Mouse (Mus musculus) myocyte (in vitro differentiated cells): ENCODE data around the gene Fezf2. TPM values are rescaled to one million over a fixed set of nuclear protein-coding genes. Genes with fewer than 3 reads are reported as not detected.

Experiments used
- H3K27me3 ChIP-seq: one replicate; pipeline ENCODE4 v1.6.1; 2011; ENCODE audit not compliant: control insufficient read depth, insufficient read depth, insufficient read length
- H3K36me3 ChIP-seq: one replicate; pipeline ENCODE4 v1.6.1; 2011; ENCODE audit not compliant: control insufficient read depth, insufficient read depth
- H3K4me2 ChIP-seq: one replicate; pipeline ENCODE4 v1.6.1; 2011; ENCODE audit warnings: low read depth, control low read depth
- H3K4me3 ChIP-seq: one replicate; pipeline ENCODE4 v1.5.1; 2011; ENCODE audit warnings: mild to moderate bottlenecking, control low read depth, moderate library complexity
- H3K79me2 ChIP-seq: one replicate; pipeline ENCODE4 v1.6.1; 2011; ENCODE audit not compliant: control insufficient read depth, insufficient read depth
- H3ac ChIP-seq: one replicate; pipeline ENCODE4 v1.6.1; 2011; ENCODE audit not compliant: control insufficient read depth, insufficient read length
- CEBPB ChIP-seq: IDR thresholded peaks from 2 replicates; pipeline ENCODE4 v1.6.1; 2011; ENCODE audit warnings: mild to moderate bottlenecking, moderate library complexity; ENCODE audit not compliant: poor library complexity, insufficient read depth, severe bottlenecking
- E2F4 ChIP-seq: IDR thresholded peaks from one replicate; pipeline ENCODE4 v1.6.1; 2011; ENCODE audit warnings: mild to moderate bottlenecking, control low read depth, moderate library complexity; ENCODE audit not compliant: insufficient read depth
- MAX ChIP-seq: IDR thresholded peaks from one replicate; pipeline ENCODE4 v1.6.1; 2011; ENCODE audit warnings: low read depth, mild to moderate bottlenecking, control low read depth
- MYOD1 ChIP-seq, 3 experiments: IDR thresholded peaks; one replicate each; pipeline ENCODE4 v1.6.1; 2011; ENCODE audit warnings: control low read depth in 2 of 3, low read depth in 2 of 3, mild to moderate bottlenecking in 2 of 3, moderate library complexity in 1 of 3; ENCODE audit not compliant: insufficient read length in 2 of 3, control insufficient read depth in 1 of 3
- MYOG ChIP-seq, 3 experiments: IDR thresholded peaks; one replicate each; pipeline ENCODE4 v1.6.1; 2011; ENCODE audit warnings: control low read depth in 2 of 3, low read depth in 2 of 3, mild to moderate bottlenecking in 2 of 3; ENCODE audit not compliant: insufficient read length in 2 of 3, control insufficient read depth in 1 of 3, insufficient read depth in 1 of 3
- POLR2A ChIP-seq: IDR thresholded peaks from one replicate; pipeline ENCODE4 v1.6.1; 2011; ENCODE audit warnings: low read depth, mild to moderate bottlenecking, control low read depth, moderate library complexity; ENCODE audit not compliant: insufficient read length
- POLR2AphosphoS2 ChIP-seq: IDR thresholded peaks from one replicate; pipeline ENCODE4 v1.6.1; 2011; ENCODE audit warnings: low read depth, control low read depth; ENCODE audit not compliant: insufficient read length
- REST ChIP-seq: IDR thresholded peaks from one replicate; pipeline ENCODE4 v1.6.1; 2011; ENCODE audit warnings: mild to moderate bottlenecking, control low read depth, moderate library complexity; ENCODE audit not compliant: insufficient read depth, insufficient read length
- SRF ChIP-seq: IDR thresholded peaks from one replicate; pipeline ENCODE4 v1.6.1; 2011; ENCODE audit warnings: low read depth; ENCODE audit not compliant: control insufficient read depth, insufficient read length
- TCF12 ChIP-seq: IDR thresholded peaks from one replicate; pipeline ENCODE4 v1.6.1; 2011; ENCODE audit warnings: mild to moderate bottlenecking, control low read depth; ENCODE audit not compliant: poor library complexity, insufficient read depth, severe bottlenecking
- TCF3 ChIP-seq: IDR thresholded peaks from one replicate; pipeline ENCODE4 v1.6.1; 2011; ENCODE audit warnings: low read depth, control low read depth; ENCODE audit not compliant: insufficient read length
- USF1 ChIP-seq: IDR thresholded peaks from one replicate; pipeline ENCODE4 v1.6.1; 2011; ENCODE audit warnings: low read depth, mild to moderate bottlenecking, control low read depth, moderate library complexity
- polyA plus RNA-seq: library from polyadenylated mRNA; unstranded; fragments of >200 nt; fragmentation: generic; extraction: Trizol; gene quantifications from one replicate; pipeline ENCODE4 v1.2.1, GENCODE M21; 2012; ENCODE audit warnings: missing spikeins

The Fezf2 gene
- polyA plus RNA-seq, 1 experiment = not detected

GRCm38 (mm10) chr14:12337421-12337997 lies 10.5 kb downstream of the Fezf2 start:
- TF ChIP-seq MAX (no peak), CEBPB (no peak), MYOG (IDR thresholded peaks at IDR 0.05; ENCODE audit: control insufficient read depth in 1 of 3, insufficient read depth in 1 of 3, insufficient read length in 2 of 3, low read depth in 2 of 3) (no peak), TCF12 (no peak), POLR2AphosphoS2 (no peak), SRF (no peak), REST (no peak), TCF3 (no peak), E2F4 (no peak), USF1 (no peak)
- H3K79me2 ChIP-seq = no peaks in the 10 kb centered on the region
- no peak overlapping the region for H3ac ChIP-seq
- H3K36me3 ChIP-seq = no peaks in the 10 kb centered on the region
- no peak overlapping the region for H3K4me3 ChIP-seq
- H3K27me3 ChIP-seq = peaks cover 16% of the 10 kb centered on the region
- H3K4me2 ChIP-seq = no peak overlapping the region

GRCm38 (mm10) chr14:12334925-12335324 lies 13.1 kb downstream of the Fezf2 start:
- TF ChIP-seq REST = no peak
- TF ChIP-seq MAX = no peak
- TF ChIP-seq MYOD1 (IDR thresholded peaks at IDR 0.05; ENCODE audit: control insufficient read depth in 1 of 3, insufficient read length in 2 of 3, low read depth in 2 of 3) = no peak
- TF ChIP-seq CEBPB = no peak
- no peak for TF ChIP-seq USF1
- TF ChIP-seq TCF3 = no peak
- TF ChIP-seq POLR2AphosphoS2 = no peak
- TF ChIP-seq MYOG (IDR thresholded peaks at IDR 0.05; ENCODE audit: control insufficient read depth in 1 of 3, insufficient read depth in 1 of 3, insufficient read length in 2 of 3, low read depth in 2 of 3) = no peak
- no peak for TF ChIP-seq E2F4
- Histone ChIP-seq H3K36me3 (no peaks in the 10 kb centered on the region), H3K4me2 (no peak overlapping the region), H3K79me2 (no peaks in the 10 kb centered on the region), H3K27me3 (peaks cover 10% of the 10 kb centered on the region), H3ac (no peak overlapping the region), H3K4me3 (no peak overlapping the region)

GRCm38 (mm10) chr14:12333622-12334021 lies 14.4 kb downstream of the Fezf2 start:
- no peak overlapping the region for H3K4me2 ChIP-seq
- no peak for TF ChIP-seq MYOD1 (IDR thresholded peaks at IDR 0.05; ENCODE audit: control insufficient read depth in 1 of 3, insufficient read length in 2 of 3, low read depth in 2 of 3)
- TF ChIP-seq POLR2AphosphoS2 = no peak
- no peak for TF ChIP-seq MYOG (IDR thresholded peaks at IDR 0.05; ENCODE audit: control insufficient read depth in 1 of 3, insufficient read depth in 1 of 3, insufficient read length in 2 of 3, low read depth in 2 of 3)
- TF ChIP-seq CEBPB = no peak
- TF ChIP-seq TCF3 = no peak
- no peak for TF ChIP-seq REST
- TF ChIP-seq SRF = no peak
- H3K79me2 ChIP-seq = no peaks in the 10 kb centered on the region
- no peak overlapping the region for H3ac ChIP-seq
- peaks cover 5% of the 10 kb centered on the region for H3K27me3 ChIP-seq
- H3K36me3 ChIP-seq = no peaks in the 10 kb centered on the region
- no peak overlapping the region for H3K4me3 ChIP-seq

- H3K27me3 ChIP-seq = no peaks in the 10 kb centered on the region
- no peaks in the 10 kb centered on the region for H3K79me2 ChIP-seq
- H3K36me3 ChIP-seq = peaks cover 4% of the 10 kb centered on the region
- TF ChIP-seq E2F4 (no peak), POLR2AphosphoS2 (no peak), CEBPB (no peak), USF1 (no peak), MYOG (IDR thresholded peaks at IDR 0.05; ENCODE audit: control insufficient read depth in 1 of 3, insufficient read depth in 1 of 3, insufficient read length in 2 of 3, low read depth in 2 of 3) (no peak), POLR2A (no peak), TCF3 (no peak), SRF (no peak)
- H3ac ChIP-seq = no peak overlapping the region
- H3K4me2 ChIP-seq = no peak overlapping the region
- no peak overlapping the region for H3K4me3 ChIP-seq
Measured at GRCm38 (mm10) chr14:12303106-12303505, 44.9 kb downstream of the Fezf2 start.

GRCm38 (mm10) chr14:12300677-12301076 lies 47.3 kb downstream of the Fezf2 start:
- Histone ChIP-seq H3K4me2 (no peak overlapping the region), H3K36me3 (peaks cover 11% of the 10 kb centered on the region), H3K4me3 (no peak overlapping the region), H3K79me2 (no peaks in the 10 kb centered on the region), H3ac (no peak overlapping the region), H3K27me3 (no peaks in the 10 kb centered on the region)
- no peak for TF ChIP-seq USF1
- TF ChIP-seq MYOD1 (IDR thresholded peaks at IDR 0.05; ENCODE audit: control insufficient read depth in 1 of 3, insufficient read length in 2 of 3, low read depth in 2 of 3) = no peak
- no peak for TF ChIP-seq MAX
- no peak for TF ChIP-seq CEBPB
- no peak for TF ChIP-seq TCF12
- no peak for TF ChIP-seq POLR2A
- no peak for TF ChIP-seq SRF
- TF ChIP-seq POLR2AphosphoS2 = no peak
